Mouse (Mus musculus) stomach, postnatal 0 days (tissue): ENCODE data around the gene Tenm3. TPM values are rescaled to one million over a fixed set of nuclear protein-coding genes. Genes with fewer than 3 reads are reported as not detected.
"Not testable (repeated sequence)": the region's sequence is repeated elsewhere in the genome, so short reads cannot be mapped to it uniquely, and the experiment has no call there.

Source experiments
- ATAC-seq: fragments of 200-750 bp; cut with Nextera tagmentation; 2 replicates; pipeline ENCODE4 v1.8.0; 2017; ENCODE audit not compliant: low FRiP score, low TSS enrichment
- DNase-seq: peaks from one replicate; pipeline ENCODE4 v3.0.0-alpha.2; 2016; ENCODE audit warnings: low spot score
- H3K27ac ChIP-seq: fragments of 300-500 bp; sonication (generic); replicated peaks from 2 replicates; pipeline ENCODE4 v1.5.1; 2014; ENCODE audit warnings: mild to moderate bottlenecking, control low read depth
- H3K27me3 ChIP-seq: fragments of 300-500 bp; sonication (generic); 2 replicates; pipeline ENCODE4 v1.6.1; 2014; ENCODE audit warnings: low read length; ENCODE audit not compliant: control insufficient read depth, insufficient read depth
- H3K36me3 ChIP-seq: fragments of 300-500 bp; sonication (generic); 2 replicates; pipeline ENCODE4 v1.6.1; 2014; ENCODE audit warnings: low read length, mixed read lengths; ENCODE audit not compliant: control insufficient read depth, insufficient read depth
- H3K4me1 ChIP-seq: fragments of 300-500 bp; sonication (generic); replicated peaks from 2 replicates; pipeline ENCODE4 v1.6.1; 2014; ENCODE audit warnings: antibody characterized with exemption; ENCODE audit not compliant: control insufficient read depth, insufficient read depth
- H3K4me2 ChIP-seq: fragments of 300-500 bp; sonication (generic); replicated peaks from 2 replicates; pipeline ENCODE4 v1.6.1; 2014; ENCODE audit warnings: low read depth, mild to moderate bottlenecking, control low read depth, moderate library complexity
- H3K4me3 ChIP-seq: fragments of 300-500 bp; sonication (generic); 2 replicates; pipeline ENCODE4 v1.5.1; 2014; ENCODE audit warnings: low read depth, low read length, control low read depth
- H3K9ac ChIP-seq: fragments of 300-500 bp; sonication (generic); 2 replicates; pipeline ENCODE4 v1.6.1; 2014; ENCODE audit warnings: mild to moderate bottlenecking, low read length, control low read depth, mixed read lengths
- H3K9me3 ChIP-seq: fragments of 300-500 bp; sonication (generic); 2 replicates; pipeline ENCODE4 v1.6.1; 2016; ENCODE audit warnings: low read length; ENCODE audit not compliant: control insufficient read depth
- CTCF ChIP-seq: IDR thresholded peaks from 2 replicates; pipeline ENCODE4 v1.5.1; 2016; ENCODE audit warnings: antibody characterized with exemption, low read depth, mild to moderate bottlenecking, moderate library complexity
- EP300 ChIP-seq: optimal IDR thresholded peaks from 2 replicates; pipeline ENCODE3; 2016; ENCODE audit warnings: antibody characterized with exemption
- WGBS: fragments of 180-500 bp; shearing (Covaris S2); extraction: QIAGEN DNeasy Blood & Tissue Kit; methylation state at CpG from one replicate; pipeline ENCODE4 v1.1.7; 2014; 5-methylcytosine and 5-hydroxymethylcytosine counted together
- polyA plus RNA-seq: library from polyadenylated mRNA; unstranded; fragments of >200 nt; fragmentation: Nextera tagmentation; extraction: Ambion mirVana; gene quantifications from 2 replicates; pipeline ENCODE4 v1.2.1, GENCODE M21; 2015

The Tenm3 gene
- polyA plus RNA-seq, 1 experiment from 2014 or later = 4.5 TPM

GRCm38 (mm10) chr8:48181000-48181399, 662.8 kb downstream of the Tenm3 start:
- H3K9me3 ChIP-seq = no peaks in the 10 kb centered on the region
- TF ChIP-seq CTCF (no peak), EP300 (no peak)
- DNase-seq = no peak
- H3K4me2 ChIP-seq = no peak overlapping the region
- H3K4me3 ChIP-seq = no peak overlapping the region
- no peaks in the 10 kb centered on the region for H3K36me3 ChIP-seq
- 96% methylated on average over 3 of the region's 3 CpGs for WGBS
- H3K9ac ChIP-seq = no peak overlapping the region
- no peaks in the 10 kb centered on the region for H3K4me1 ChIP-seq
- ATAC-seq = no peak
- H3K27me3 ChIP-seq = no peaks in the 10 kb centered on the region
- no peak overlapping the region for H3K27ac ChIP-seq

- H3K27me3 ChIP-seq, H3K4me1 ChIP-seq, H3K4me2 ChIP-seq, H3K9ac ChIP-seq, H3K36me3 ChIP-seq, H3K27ac ChIP-seq, H3K4me3 ChIP-seq, DNase-seq, ATAC-seq, H3K9me3 ChIP-seq: not testable (repeated sequence)
- 91% methylated on average over 9 of the region's 9 CpGs for WGBS
These were observed 663.6 kb downstream of the Tenm3 start for GRCm38 (mm10) chr8:48180146-48180545.

GRCm38 (mm10) chr8:48178993-48179392, 664.8 kb downstream of the Tenm3 start:
- no peaks in the 10 kb centered on the region for H3K9me3 ChIP-seq
- TF ChIP-seq CTCF = no peak
- TF ChIP-seq EP300 = no peak
- 51% methylated on average over 4 of the region's 4 CpGs for WGBS
- no peak for DNase-seq
- no peak overlapping the region for H3K27ac ChIP-seq
- H3K27me3 ChIP-seq = no peaks in the 10 kb centered on the region
- no peaks in the 10 kb centered on the region for H3K36me3 ChIP-seq
- H3K4me2 ChIP-seq = no peak overlapping the region
- H3K9ac ChIP-seq = no peak overlapping the region
- no peaks in the 10 kb centered on the region for H3K4me1 ChIP-seq
- no peak overlapping the region for H3K4me3 ChIP-seq
- ATAC-seq = no peak

- Histone ChIP-seq H3K4me1 (no peaks in the 10 kb centered on the region), H3K9me3 (no peaks in the 10 kb centered on the region), H3K27me3 (no peaks in the 10 kb centered on the region), H3K4me3 (no peak overlapping the region), H3K9ac (no peak overlapping the region), H3K27ac (no peak overlapping the region), H3K36me3 (no peaks in the 10 kb centered on the region), H3K4me2 (no peak overlapping the region)
- ATAC-seq = no peak
- TF ChIP-seq CTCF (no peak), EP300 (no peak)
- DNase-seq = no peak
- WGBS = 88% methylated on average over 1 of the region's 1 CpGs
These were observed 665.9 kb downstream of the Tenm3 start for GRCm38 (mm10) chr8:48177876-48178275.
